18 mouse cellular contexts compared by ENCODE assay signal in genomic region chr11:119143376-119144002, GRCm38 (mm10). TPM values are rescaled to one million over a fixed set of nuclear protein-coding genes. Genes with fewer than 3 reads are reported as not detected.
DNase-seq lines count a peak whose midpoint lies in the region; ATAC-seq and TF ChIP-seq lines count a peak whose summit lies in the region.
"Had no signal": no experiment of that assay in that cellular context is flagged by ENCODE, and none has a peak within 500 bp of the region (broad histone marks: within the 10 kb centered on the region; RNA-seq: fewer than 3 reads in every experiment).

No protein-coding gene starts in this region.

- TF ChIP-seq POLR2A in lung, adult 2 months (IDR thresholded peaks at IDR 0.05; ENCODE audit: borderline replicate concordance, extremely low read depth, low read depth, low read length), result no peak
- TF ChIP-seq POLR2A in thymus, adult 2 months (IDR thresholded peaks at IDR 0.05; ENCODE audit: control insufficient read depth, extremely low read depth, insufficient read depth, low read length, poor library complexity), result no peak

- no peak overlapping the region for H3K4me3 ChIP-seq in lung, embryonic 14.5 days (ENCODE audit: low read depth, low read length)
- H3K4me3 ChIP-seq in lung, adult 2 months (replicated peaks; ENCODE audit: extremely low read depth, low read depth, low read length), result no peak overlapping the region
- no peak overlapping the region for H3K4me3 ChIP-seq in thymus, adult 2 months (ENCODE audit: control insufficient read depth, insufficient read depth, low read length)
- H3K4me3 ChIP-seq: heart, embryonic 10.5 days; limb, embryonic 15.5 days had no signal

- 64% methylated on average over 16 of the region's 16 CpGs for WGBS in lung, embryonic 14.5 days
- WGBS in lung, adult 2 months, result 77% methylated on average over 16 of the region's 16 CpGs
- WGBS in thymus, adult 2 months, result 77% methylated on average over 16 of the region's 16 CpGs

- TF ChIP-seq CTCF in lung, embryonic 14.5 days (IDR thresholded peaks at IDR 0.05; ENCODE audit: low read depth), result no peak
- no peak for TF ChIP-seq CTCF in lung, adult 2 months (IDR thresholded peaks at IDR 0.05; ENCODE audit: insufficient read depth, low read length)
- no peak for TF ChIP-seq CTCF in thymus, adult 2 months (IDR thresholded peaks at IDR 0.05; ENCODE audit: borderline replicate concordance, control insufficient read depth, extremely low read depth, insufficient read depth, low read length, poor library complexity)

- peak overlapping the region; percentile 50; the same call in 1 of the 2 replicates for H3K27ac ChIP-seq in lung, embryonic 14.5 days (ENCODE audit: low read depth)
- no peak overlapping the region for H3K27ac ChIP-seq in thymus, adult 2 months (ENCODE audit: control insufficient read depth, insufficient read depth, low read length)
- H3K27ac ChIP-seq: limb, embryonic 15.5 days had no signal

- no peaks in the 10 kb centered on the region for H3K4me1 ChIP-seq in lung, embryonic 14.5 days (ENCODE audit: insufficient read depth)
- H3K4me1 ChIP-seq in lung, adult 2 months (ENCODE audit: control insufficient read depth, insufficient read depth, low read length), result no peaks in the 10 kb centered on the region
- H3K4me1 ChIP-seq in thymus, adult 2 months (replicated peaks; ENCODE audit: control insufficient read depth, insufficient read depth, low read length), result peaks cover 20% of the 10 kb centered on the region

- no peak for ATAC-seq in lung, embryonic 14.5 days (ENCODE audit: insufficient read depth)
- ATAC-seq: forebrain, embryonic 14.5 days; lung, postnatal 0 days had no signal

- no peak overlapping the region for H3K4me2 ChIP-seq in lung, embryonic 14.5 days
- H3K4me2 ChIP-seq: limb, embryonic 15.5 days had no signal

- peak; percentile 18 to 62 for DNase-seq in adrenal gland, adult (ENCODE audit: inconsistent age in 2 of 2, low spot score in 1 of 2)
- no peak for DNase-seq in adrenal gland, postnatal 25 days
- no peak for DNase-seq in lung, embryonic 14.5 days
- DNase-seq in lung, adult 2 months, result no peak
- DNase-seq in thymus, postnatal 36 days, result peak; percentile 41 to 44
- DNase-seq in thymus, adult 2 months, result no peak
- no peak for DNase-seq in right cerebral cortex, postnatal 4 days
- no peak for DNase-seq in cerebellum, postnatal 4 days (ENCODE audit: low spot score in 2 of 2)
- DNase-seq: adrenal gland, adult 2 months; cerebellum, adult 9-10 months; kidney, adult 11 months; kidney, postnatal 14 days; layer of hippocampus, adult 9-11 months; right cerebral cortex, postnatal 14 days had no signal

- H3K36me3 ChIP-seq in lung, embryonic 14.5 days (ENCODE audit: insufficient read depth), result peaks cover 10% of the 10 kb centered on the region
- no peaks in the 10 kb centered on the region for H3K36me3 ChIP-seq in thymus, adult 2 months (ENCODE audit: control insufficient read depth, insufficient read depth, low read length)

- no peak overlapping the region for H3K9ac ChIP-seq in lung, embryonic 14.5 days
- H3K9ac ChIP-seq: limb, embryonic 15.5 days had no signal

- no peaks in the 10 kb centered on the region for H3K27me3 ChIP-seq in lung, embryonic 14.5 days (ENCODE audit: insufficient read depth, low read length)
- H3K27me3 ChIP-seq in thymus, adult 2 months (ENCODE audit: control insufficient read depth, insufficient read depth, low read length), result no peaks in the 10 kb centered on the region
- H3K27me3 ChIP-seq: limb, embryonic 15.5 days had no signal

- H3K9me3 ChIP-seq in lung, embryonic 14.5 days (ENCODE audit: low read depth, low read length), result no peaks in the 10 kb centered on the region
- H3K9me3 ChIP-seq: heart, embryonic 10.5 days; limb, embryonic 15.5 days had no signal

RNA-seq across cellular contexts. Expression of gene Cbx4, which starts 57.5 kb away (rescaled TPM):
- 100 and 121 TPM in 2 replicates for total RNA-seq in adrenal gland, postnatal 25 days (2021)
- 13.1 and 13.8 TPM in 2 replicates for polyA plus RNA-seq in lung, embryonic 14.5 days (2014; fragmentation: Nextera tagmentation; extraction: Ambion mirVana)
- 16.2 and 16.8 TPM in 2 replicates for polyA plus RNA-seq in lung, adult 2 months (2012; rRNA removed)
- 54.7 and 56.8 TPM in 2 replicates for polyA plus RNA-seq in thymus, adult 2 months (2012; rRNA removed)

Comparison
In these comparisons a context has a peak if more than half of its experiments do, and no peak if none do; other contexts are left out.
1. DNase-seq: peak in adrenal gland, adult (2 of 2) and thymus, postnatal 36 days (2 of 2); none in adrenal gland, postnatal 25 days (single experiment), lung, embryonic 14.5 days (single experiment), lung, adult 2 months (single experiment), thymus, adult 2 months (single experiment), right cerebral cortex, postnatal 4 days (single experiment) and cerebellum, postnatal 4 days (0 of 2).